Mouse (Mus musculus): ENCODE data around the gene Spon1. TPM values are rescaled to one million over a fixed set of nuclear protein-coding genes. Genes with fewer than 3 reads are reported as not detected.

Gene Spon1
- total and polyA plus RNA-seq, 2 experiments from 2014 or later: 25.8 to 26.4 TPM

DNA sequence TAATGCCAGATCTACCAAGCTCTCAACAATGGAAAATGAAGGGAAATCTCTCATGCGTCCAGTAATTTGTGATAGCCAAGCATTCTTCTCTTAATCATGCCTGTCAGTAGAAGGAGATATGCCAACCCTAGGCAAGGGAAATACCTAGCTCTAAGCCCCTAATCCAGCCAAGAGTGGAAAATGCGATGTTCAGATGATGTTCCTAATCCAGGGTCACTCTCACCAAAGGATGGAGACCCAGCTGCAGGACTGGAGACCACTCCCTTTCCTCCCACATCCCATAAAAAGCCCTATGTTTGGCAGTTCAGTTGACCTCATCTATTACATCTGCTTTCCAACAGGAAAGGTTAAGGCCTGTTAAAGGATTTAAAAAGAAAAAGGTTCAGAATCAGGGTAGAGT, 62.8 kb downstream of the Spon1 start:
- Histone ChIP-seq H3K4me1 (ENCODE audit: insufficient read depth) (no peaks in the 10 kb centered on the region), H3K4me2 (ENCODE audit: low read depth) (no peak overlapping the region), H3K9ac (no peak overlapping the region), H3K36me3 (ENCODE audit: insufficient read depth) (no peaks in the 10 kb centered on the region), H3K9me3 (ENCODE audit: low read length) (no peaks in the 10 kb centered on the region), H3K27me3 (ENCODE audit: insufficient read depth, low read length) (0 out of 2 replicates have a peak, but pooled peaks cover 6% of the 10 kb centered on the region), H3K4me3 (ENCODE audit: low read depth, low read length) (no peak overlapping the region), H3K27ac (ENCODE audit: low read depth, low read length) (no peak overlapping the region)
- TF ChIP-seq CTCF (IDR thresholded peaks at IDR 0.05; ENCODE audit: low read depth): no peak
- 37% methylated on average over 2 of the region's 2 CpGs for WGBS
- DNase-seq (no peak), ATAC-seq (no peak; the same call in 1 of the 2 replicates)

DNA sequence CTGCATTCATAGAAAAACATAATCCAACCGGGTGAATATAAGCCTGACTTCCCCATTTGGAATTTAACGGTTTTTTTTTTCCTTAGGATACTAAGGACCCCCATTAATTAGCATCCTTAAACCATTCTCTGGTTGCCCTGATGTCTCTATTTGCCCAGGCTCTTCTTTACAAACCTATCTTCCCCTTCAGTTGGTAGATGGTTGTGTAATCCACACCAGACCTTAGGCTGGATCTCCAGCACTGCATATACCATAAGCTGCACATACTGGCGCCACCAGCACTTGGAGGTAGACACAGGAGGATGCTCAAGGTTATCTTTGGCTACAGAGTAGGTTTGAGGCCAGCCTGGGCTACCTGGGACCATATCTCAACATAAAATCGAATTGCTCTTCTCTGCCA, 71.4 kb downstream of the Spon1 start:
- no peak overlapping the region for H3K4me3 ChIP-seq (ENCODE audit: low read depth, low read length)
- H3K27ac ChIP-seq (ENCODE audit: low read depth, low read length): no peak overlapping the region
- 92% methylated on average over 4 of the region's 4 CpGs for WGBS
- ATAC-seq (no peak), DNase-seq (no peak)
- H3K27me3 ChIP-seq (ENCODE audit: insufficient read depth, low read length): no peaks in the 10 kb centered on the region
- TF ChIP-seq CTCF (IDR thresholded peaks at IDR 0.05; ENCODE audit: low read depth): no peak
- H3K4me2 ChIP-seq (ENCODE audit: low read depth): no peak overlapping the region
- no peak overlapping the region for H3K9ac ChIP-seq
- H3K9me3 ChIP-seq (ENCODE audit: low read length): no peaks in the 10 kb centered on the region
- no peaks in the 10 kb centered on the region for H3K4me1 ChIP-seq (ENCODE audit: insufficient read depth)
- no peaks in the 10 kb centered on the region for H3K36me3 ChIP-seq (ENCODE audit: insufficient read depth)

DNA sequence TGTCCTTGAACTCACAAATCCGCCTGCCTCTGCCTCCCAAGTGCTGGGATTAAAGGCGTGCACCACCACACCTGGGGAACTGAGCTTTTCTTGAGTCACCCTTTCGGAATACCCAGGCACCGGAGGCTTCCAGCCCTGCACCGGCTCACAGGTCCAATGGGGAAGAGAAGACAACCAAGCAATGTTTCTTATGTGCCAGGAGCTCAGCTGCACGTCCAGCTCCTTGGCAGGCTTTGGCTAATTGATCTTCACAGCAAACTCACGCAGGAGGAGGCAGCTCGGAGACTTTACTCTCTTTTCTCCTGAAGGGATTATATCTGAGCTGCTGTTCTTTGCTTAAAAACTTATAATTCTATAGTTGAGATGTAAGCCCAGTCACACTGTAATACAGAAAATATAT, 73.6 kb downstream of the Spon1 start:
- no peaks in the 10 kb centered on the region for H3K27me3 ChIP-seq (ENCODE audit: insufficient read depth, low read length)
- H3K36me3 ChIP-seq (ENCODE audit: insufficient read depth): no peaks in the 10 kb centered on the region
- WGBS: 69% methylated on average over 8 of the region's 8 CpGs
- H3K9ac ChIP-seq: no peak overlapping the region
- DNase-seq (no peak), ATAC-seq (no peak)
- TF ChIP-seq CTCF (IDR thresholded peaks at IDR 0.05; ENCODE audit: low read depth): no peak
- no peak overlapping the region for H3K27ac ChIP-seq (ENCODE audit: low read depth, low read length)
- no peaks in the 10 kb centered on the region for H3K4me1 ChIP-seq (ENCODE audit: insufficient read depth)
- no peak overlapping the region for H3K4me3 ChIP-seq (ENCODE audit: low read depth, low read length)
- no peaks in the 10 kb centered on the region for H3K9me3 ChIP-seq (ENCODE audit: low read length)
- no peak overlapping the region for H3K4me2 ChIP-seq (ENCODE audit: low read depth)

DNA sequence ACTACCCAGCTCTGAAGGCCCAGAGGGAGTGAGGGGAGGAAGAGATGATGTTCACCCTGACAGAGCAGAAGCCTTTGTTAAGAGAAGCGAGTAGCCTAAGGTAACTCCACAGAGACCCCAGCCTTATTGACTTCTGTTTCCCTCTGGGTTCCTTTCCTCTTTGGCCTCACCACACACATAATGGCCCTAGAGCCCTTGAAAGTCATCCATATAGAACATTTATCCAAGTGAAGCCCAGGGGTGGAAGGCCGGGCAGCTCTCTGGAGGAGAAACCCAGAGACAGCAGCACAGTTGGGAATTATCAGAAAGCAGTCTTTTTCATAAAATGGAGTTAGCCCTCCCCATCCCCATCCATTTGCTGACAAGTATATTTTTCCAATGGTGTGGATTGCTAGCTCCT, 75.7 kb downstream of the Spon1 start:
- Histone ChIP-seq H3K27me3 (ENCODE audit: insufficient read depth, low read length) (no peaks in the 10 kb centered on the region), H3K9me3 (ENCODE audit: low read length) (no peaks in the 10 kb centered on the region), H3K4me1 (ENCODE audit: insufficient read depth) (no peaks in the 10 kb centered on the region), H3K9ac (no peak overlapping the region), H3K4me2 (ENCODE audit: low read depth) (no peak overlapping the region), H3K4me3 (ENCODE audit: low read depth, low read length) (no peak overlapping the region), H3K27ac (ENCODE audit: low read depth, low read length) (no peak overlapping the region), H3K36me3 (ENCODE audit: insufficient read depth) (no peaks in the 10 kb centered on the region)
- no peak for TF ChIP-seq CTCF (IDR thresholded peaks at IDR 0.05; ENCODE audit: low read depth)
- no peak for ATAC-seq
- 87% methylated on average over 2 of the region's 2 CpGs for WGBS
- DNase-seq: no peak

DNA sequence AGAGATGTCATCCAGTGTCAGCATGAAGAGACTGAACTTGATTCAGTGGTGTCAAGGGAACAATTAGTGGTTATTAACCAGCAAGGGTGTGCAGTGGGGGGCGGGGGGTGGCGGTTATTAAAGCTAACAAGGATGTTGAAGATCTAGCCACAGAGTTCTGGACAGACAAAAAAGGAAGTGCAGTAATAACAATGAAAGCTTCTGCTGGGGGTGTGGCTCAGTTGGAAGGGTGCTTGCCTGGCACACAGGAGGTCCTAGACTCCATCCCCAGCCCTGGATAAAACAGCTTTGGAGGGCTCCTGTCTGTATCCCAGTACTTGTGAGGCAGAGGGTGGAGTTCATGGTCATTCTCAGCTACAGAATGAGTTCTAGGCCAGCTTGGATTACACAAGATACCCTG, 77.4 kb downstream of the Spon1 start:
- Histone ChIP-seq H3K9me3 (ENCODE audit: low read length) (no peaks in the 10 kb centered on the region), H3K4me2 (ENCODE audit: low read depth) (no peak overlapping the region), H3K36me3 (ENCODE audit: insufficient read depth) (no peaks in the 10 kb centered on the region), H3K9ac (no peak overlapping the region), H3K4me1 (ENCODE audit: insufficient read depth) (no peaks in the 10 kb centered on the region), H3K4me3 (ENCODE audit: low read depth, low read length) (no peak overlapping the region), H3K27ac (ENCODE audit: low read depth, low read length) (no peak overlapping the region), H3K27me3 (ENCODE audit: insufficient read depth, low read length) (no peaks in the 10 kb centered on the region)
- DNase-seq (no peak), ATAC-seq (no peak)
- TF ChIP-seq CTCF (IDR thresholded peaks at IDR 0.05; ENCODE audit: low read depth): no peak
- WGBS: 68% methylated on average over 2 of the region's 2 CpGs

DNA sequence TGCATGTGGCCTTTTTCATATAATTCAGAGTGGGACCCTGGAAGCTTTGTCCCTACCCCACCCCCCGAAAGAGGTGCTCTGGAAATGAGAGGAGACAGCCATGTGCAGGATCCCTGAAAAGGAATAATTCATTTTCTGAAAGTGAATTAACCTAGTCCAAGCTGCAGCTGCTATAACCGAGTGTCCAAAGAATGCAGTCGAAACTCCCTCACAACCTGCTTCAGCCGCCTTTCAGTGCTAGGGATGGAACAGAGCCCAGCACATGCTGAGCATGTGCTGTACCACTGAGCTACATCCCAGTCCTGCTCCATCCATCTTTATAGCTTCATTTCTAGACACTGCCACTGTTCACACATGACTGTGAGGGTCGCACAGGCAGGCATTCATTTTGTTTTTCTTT, 79.4 kb downstream of the Spon1 start:
- Histone ChIP-seq H3K9me3 (ENCODE audit: low read length) (no peaks in the 10 kb centered on the region), H3K4me3 (ENCODE audit: low read depth, low read length) (no peak overlapping the region), H3K36me3 (ENCODE audit: insufficient read depth) (no peaks in the 10 kb centered on the region), H3K9ac (no peak overlapping the region), H3K27me3 (ENCODE audit: insufficient read depth, low read length) (no peaks in the 10 kb centered on the region), H3K27ac (ENCODE audit: low read depth, low read length) (no peak overlapping the region), H3K4me2 (ENCODE audit: low read depth) (no peak overlapping the region), H3K4me1 (ENCODE audit: insufficient read depth) (no peaks in the 10 kb centered on the region)
- no peak for TF ChIP-seq CTCF (IDR thresholded peaks at IDR 0.05; ENCODE audit: low read depth)
- WGBS: 52% methylated on average over 5 of the region's 5 CpGs
- ATAC-seq (0 out of 2 replicates have a peak, but pooled peaks have one; percentile 29), DNase-seq (no peak)

DNA sequence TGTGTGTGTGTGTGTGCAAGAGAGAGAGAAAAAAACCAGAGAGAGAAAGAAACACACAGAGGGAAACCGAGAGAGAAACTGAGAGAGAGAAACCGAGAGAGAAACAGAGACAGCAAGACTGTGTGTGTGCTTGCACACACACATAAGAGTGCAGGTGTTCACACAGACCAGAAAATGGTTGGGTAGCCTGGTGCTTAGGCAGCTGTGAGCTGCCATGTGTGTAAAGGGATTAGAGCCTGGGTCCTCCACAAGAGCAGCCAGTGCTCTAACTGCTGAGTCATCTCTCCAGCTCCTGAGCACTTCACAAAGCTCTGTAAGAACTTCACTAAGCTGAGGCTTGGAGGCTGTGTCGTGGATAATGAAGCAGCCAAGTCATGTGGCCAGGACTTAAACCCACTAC, 80.8 kb downstream of the Spon1 start:
- no peaks in the 10 kb centered on the region for H3K27me3 ChIP-seq (ENCODE audit: insufficient read depth, low read length)
- TF ChIP-seq CTCF (IDR thresholded peaks at IDR 0.05; ENCODE audit: low read depth): no peak
- DNase-seq (no peak), ATAC-seq (no peak)
- no peak overlapping the region for H3K4me3 ChIP-seq (ENCODE audit: low read depth, low read length)
- H3K9me3 ChIP-seq (ENCODE audit: low read length): no peaks in the 10 kb centered on the region
- H3K27ac ChIP-seq (ENCODE audit: low read depth, low read length): no peak overlapping the region
- no peaks in the 10 kb centered on the region for H3K4me1 ChIP-seq (ENCODE audit: insufficient read depth)
- no peak overlapping the region for H3K9ac ChIP-seq
- no peaks in the 10 kb centered on the region for H3K36me3 ChIP-seq (ENCODE audit: insufficient read depth)
- 45% methylated on average over 3 of the region's 3 CpGs for WGBS
- no peak overlapping the region for H3K4me2 ChIP-seq (ENCODE audit: low read depth)

Measured in forebrain, postnatal 0 days (tissue).